Mouse (Mus musculus): ENCODE data around the gene Csnk1d. TPM values are rescaled to one million over a fixed set of nuclear protein-coding genes. Genes with fewer than 3 reads are reported as not detected.

Csnk1d gene
- polyA plus RNA-seq, 1 experiment from 2014 or later = 70.2 TPM

GRCm38 (mm10) chr11:120981661-120982060, 9.5 kb downstream of the Csnk1d start:
- 88% methylated on average over 4 of the region's 4 CpGs for WGBS
- Histone ChIP-seq H3K9me3 (ENCODE audit: control insufficient read depth, low read length) (no peaks in the 10 kb centered on the region), H3K36me3 (ENCODE audit: control insufficient read depth, insufficient read depth, low read length) (peaks cover 84% of the 10 kb centered on the region), H3K9ac (ENCODE audit: low read length) (no peak overlapping the region), H3K4me2 (ENCODE audit: low read length) (no peak overlapping the region), H3K4me1 (replicated peaks; ENCODE audit: control insufficient read depth, insufficient read depth, low read length) (0 out of 2 replicates have a peak, but pooled peaks cover 5% of the 10 kb centered on the region), H3K4me3 (ENCODE audit: low read depth, low read length) (no peak overlapping the region), H3K27ac (ENCODE audit: low read depth) (no peak overlapping the region), H3K27me3 (replicated peaks; ENCODE audit: control insufficient read depth, insufficient read depth, low read length) (no peaks in the 10 kb centered on the region)
- DNase-seq (ENCODE audit: low spot score) = no peak
- ATAC-seq (replicated peaks; ENCODE audit: low FRiP score, low TSS enrichment, low read depth) = no peak

GRCm38 (mm10) chr11:120980427-120981035, 10.6 kb downstream of the Csnk1d start:
- Histone ChIP-seq H3K9me3 (ENCODE audit: control insufficient read depth, low read length) (no peaks in the 10 kb centered on the region), H3K4me1 (replicated peaks; ENCODE audit: control insufficient read depth, insufficient read depth, low read length) (0 out of 2 replicates have a peak, but pooled peaks cover 5% of the 10 kb centered on the region), H3K9ac (ENCODE audit: low read length) (no peak overlapping the region), H3K4me3 (ENCODE audit: low read depth, low read length) (no peak overlapping the region), H3K36me3 (ENCODE audit: control insufficient read depth, insufficient read depth, low read length) (peaks cover 85% of the 10 kb centered on the region), H3K4me2 (ENCODE audit: low read length) (no peak overlapping the region), H3K27me3 (replicated peaks; ENCODE audit: control insufficient read depth, insufficient read depth, low read length) (no peaks in the 10 kb centered on the region), H3K27ac (ENCODE audit: low read depth) (no peak overlapping the region)
- no peak for ATAC-seq (replicated peaks; ENCODE audit: low FRiP score, low TSS enrichment, low read depth)
- 87% methylated on average over 9 of the region's 9 CpGs for WGBS
- no peak for DNase-seq (ENCODE audit: low spot score)

GRCm38 (mm10) chr11:120979711-120980426, 11.3 kb downstream of the Csnk1d start:
- Histone ChIP-seq H3K9ac (ENCODE audit: low read length) (no peak overlapping the region), H3K36me3 (ENCODE audit: control insufficient read depth, insufficient read depth, low read length) (peaks cover 90% of the 10 kb centered on the region), H3K4me2 (ENCODE audit: low read length) (no peak overlapping the region), H3K9me3 (ENCODE audit: control insufficient read depth, low read length) (no peaks in the 10 kb centered on the region), H3K27ac (ENCODE audit: low read depth) (no peak overlapping the region), H3K4me1 (replicated peaks; ENCODE audit: control insufficient read depth, insufficient read depth, low read length) (0 out of 2 replicates have a peak, but pooled peaks cover 2% of the 10 kb centered on the region), H3K4me3 (ENCODE audit: low read depth, low read length) (no peak overlapping the region), H3K27me3 (replicated peaks; ENCODE audit: control insufficient read depth, insufficient read depth, low read length) (no peaks in the 10 kb centered on the region)
- no peak for DNase-seq (ENCODE audit: low spot score)
- 67% methylated on average over 8 of the region's 8 CpGs for WGBS
- ATAC-seq (replicated peaks; ENCODE audit: low FRiP score, low TSS enrichment, low read depth) = no peak

GRCm38 (mm10) chr11:120973318-120973717, 17.8 kb downstream of the Csnk1d start:
- WGBS = 73% methylated on average over 6 of the region's 6 CpGs
- H3K4me2 ChIP-seq (ENCODE audit: low read length) = no peak overlapping the region
- ATAC-seq (replicated peaks; ENCODE audit: low FRiP score, low TSS enrichment, low read depth) (no peak), DNase-seq (ENCODE audit: low spot score) (no peak)
- H3K9me3 ChIP-seq (ENCODE audit: control insufficient read depth, low read length) = no peaks in the 10 kb centered on the region
- no peaks in the 10 kb centered on the region for H3K27me3 ChIP-seq (replicated peaks; ENCODE audit: control insufficient read depth, insufficient read depth, low read length)
- no peak overlapping the region for H3K4me3 ChIP-seq (ENCODE audit: low read depth, low read length)
- H3K27ac ChIP-seq (ENCODE audit: low read depth) = no peak overlapping the region
- H3K36me3 ChIP-seq (ENCODE audit: control insufficient read depth, insufficient read depth, low read length) = peaks cover 99% of the 10 kb centered on the region
- no peaks in the 10 kb centered on the region for H3K4me1 ChIP-seq (replicated peaks; ENCODE audit: control insufficient read depth, insufficient read depth, low read length)
- H3K9ac ChIP-seq (ENCODE audit: low read length) = no peak overlapping the region

GRCm38 (mm10) chr11:120971237-120971636, 19.9 kb downstream of the Csnk1d start:
- no peaks in the 10 kb centered on the region for H3K27me3 ChIP-seq (replicated peaks; ENCODE audit: control insufficient read depth, insufficient read depth, low read length)
- no peak overlapping the region for H3K4me2 ChIP-seq (ENCODE audit: low read length)
- H3K4me1 ChIP-seq (replicated peaks; ENCODE audit: control insufficient read depth, insufficient read depth, low read length) = no peaks in the 10 kb centered on the region
- no peaks in the 10 kb centered on the region for H3K9me3 ChIP-seq (ENCODE audit: control insufficient read depth, low read length)
- DNase-seq (ENCODE audit: low spot score) (no peak), ATAC-seq (replicated peaks; ENCODE audit: low FRiP score, low TSS enrichment, low read depth) (no peak)
- peaks cover 100% of the 10 kb centered on the region for H3K36me3 ChIP-seq (ENCODE audit: control insufficient read depth, insufficient read depth, low read length)
- WGBS = 91% methylated on average over 5 of the region's 5 CpGs
- no peak overlapping the region for H3K9ac ChIP-seq (ENCODE audit: low read length)
- no peak overlapping the region for H3K4me3 ChIP-seq (ENCODE audit: low read depth, low read length)
- H3K27ac ChIP-seq (ENCODE audit: low read depth) = no peak overlapping the region

- Histone ChIP-seq H3K4me3 (ENCODE audit: low read depth, low read length) (no peak overlapping the region), H3K9me3 (ENCODE audit: control insufficient read depth, low read length) (no peaks in the 10 kb centered on the region), H3K9ac (ENCODE audit: low read length) (no peak overlapping the region), H3K27me3 (replicated peaks; ENCODE audit: control insufficient read depth, insufficient read depth, low read length) (no peaks in the 10 kb centered on the region), H3K27ac (ENCODE audit: low read depth) (no peak overlapping the region), H3K4me2 (ENCODE audit: low read length) (no peak overlapping the region), H3K36me3 (ENCODE audit: control insufficient read depth, insufficient read depth, low read length) (peaks cover 100% of the 10 kb centered on the region), H3K4me1 (replicated peaks; ENCODE audit: control insufficient read depth, insufficient read depth, low read length) (no peaks in the 10 kb centered on the region)
- ATAC-seq (replicated peaks; ENCODE audit: low FRiP score, low TSS enrichment, low read depth) = no peak
- DNase-seq (ENCODE audit: low spot score) = no peak
- 87% methylated on average over 5 of the region's 5 CpGs for WGBS
Measured at GRCm38 (mm10) chr11:120969742-120970141, 21.4 kb downstream of the Csnk1d start.

GRCm38 (mm10) chr11:120965587-120965986, 25.5 kb downstream of the Csnk1d start:
- no peaks in the 10 kb centered on the region for H3K9me3 ChIP-seq (ENCODE audit: control insufficient read depth, low read length)
- H3K36me3 ChIP-seq (ENCODE audit: control insufficient read depth, insufficient read depth, low read length) = peaks cover 100% of the 10 kb centered on the region
- H3K27ac ChIP-seq (ENCODE audit: low read depth) = no peak overlapping the region
- no peak overlapping the region for H3K4me3 ChIP-seq (ENCODE audit: low read depth, low read length)
- no peak for DNase-seq (ENCODE audit: low spot score)
- H3K27me3 ChIP-seq (replicated peaks; ENCODE audit: control insufficient read depth, insufficient read depth, low read length) = no peaks in the 10 kb centered on the region
- H3K4me2 ChIP-seq (ENCODE audit: low read length) = no peak overlapping the region
- no peak; the same call in 1 of the 2 replicates for ATAC-seq (replicated peaks; ENCODE audit: low FRiP score, low TSS enrichment, low read depth)
- H3K4me1 ChIP-seq (replicated peaks; ENCODE audit: control insufficient read depth, insufficient read depth, low read length) = no peaks in the 10 kb centered on the region
- 78% methylated on average over 4 of the region's 4 CpGs for WGBS
- H3K9ac ChIP-seq (ENCODE audit: low read length) = no peak overlapping the region

- no peak for ATAC-seq (replicated peaks; ENCODE audit: low FRiP score, low TSS enrichment, low read depth)
- H3K9me3 ChIP-seq (ENCODE audit: control insufficient read depth, low read length) = no peaks in the 10 kb centered on the region
- H3K9ac ChIP-seq (ENCODE audit: low read length) = no peak overlapping the region
- 84% methylated on average over 10 of the region's 10 CpGs for WGBS
- no peak overlapping the region for H3K4me3 ChIP-seq (ENCODE audit: low read depth, low read length)
- no peak for DNase-seq (ENCODE audit: low spot score)
- H3K4me1 ChIP-seq (replicated peaks; ENCODE audit: control insufficient read depth, insufficient read depth, low read length) = no peaks in the 10 kb centered on the region
- peaks cover 96% of the 10 kb centered on the region for H3K36me3 ChIP-seq (ENCODE audit: control insufficient read depth, insufficient read depth, low read length)
- H3K27ac ChIP-seq (ENCODE audit: low read depth) = no peak overlapping the region
- no peaks in the 10 kb centered on the region for H3K27me3 ChIP-seq (replicated peaks; ENCODE audit: control insufficient read depth, insufficient read depth, low read length)
- H3K4me2 ChIP-seq (ENCODE audit: low read length) = no peak overlapping the region
Measured at GRCm38 (mm10) chr11:120964195-120965157, 26.7 kb downstream of the Csnk1d start.
